Mouse (Mus musculus): Measurements from ENCODE around the gene Tsc22d1. TPM values are rescaled to one million over a fixed set of nuclear protein-coding genes. Genes with fewer than 3 reads are reported as not detected.

The Tsc22d1 gene
- total and polyA plus RNA-seq, 3 experiments: 7.0 to 26.4 (median 14.6) TPM

GRCm38 (mm10) chr14:76452751-76453360 lies 38.1 kb downstream of the Tsc22d1 start:
- ATAC-seq (ENCODE audit: extremely low read depth, insufficient number of reproducible peaks, low FRiP score, poor library complexity, severe bottlenecking): no peak
- no peak for TF ChIP-seq GATA1 (IDR thresholded peaks at IDR 0.05; ENCODE audit: borderline replicate concordance, low read length)
- TF ChIP-seq CTCF (IDR thresholded peaks at IDR 0.05; ENCODE audit: low read depth, low read length): no peak
- no peak for TF ChIP-seq POLR2AphosphoS5 (IDR thresholded peaks at IDR 0.05; ENCODE audit: insufficient replicate concordance, low read depth, low read length)
- TF ChIP-seq GATA2 (IDR thresholded peaks at IDR 0.05; ENCODE audit: borderline replicate concordance, low read depth, low read length): no peak
- TF ChIP-seq TAL1 (conservative IDR thresholded peaks at IDR 0.05; ENCODE audit: low read depth, low read length): no peak
- Histone ChIP-seq H3K4me1 (ENCODE audit: insufficient read depth, low read depth, low read length) (no peaks in the 10 kb centered on the region), H3K9me3 (replicated peaks) (peaks cover 15% of the 10 kb centered on the region), H3K36me3 (replicated peaks) (no peaks in the 10 kb centered on the region), H3K4me3 (ENCODE audit: low read depth, low read length) (no peak overlapping the region), H3K27me3 (ENCODE audit: insufficient read depth, low read length) (no peaks in the 10 kb centered on the region)
- DNase-seq (ENCODE audit: low spot score): no peak

GRCm38 (mm10) chr14:76454673-76455072 lies 39.9 kb downstream of the Tsc22d1 start:
- Histone ChIP-seq H3K36me3 (replicated peaks) (no peaks in the 10 kb centered on the region), H3K4me3 (ENCODE audit: low read depth, low read length) (no peak overlapping the region), H3K4me1 (ENCODE audit: insufficient read depth, low read depth, low read length) (no peaks in the 10 kb centered on the region), H3K9me3 (replicated peaks) (peaks cover 19% of the 10 kb centered on the region), H3K27me3 (ENCODE audit: insufficient read depth, low read length) (no peaks in the 10 kb centered on the region)
- DNase-seq (ENCODE audit: low spot score) (no peak), ATAC-seq (ENCODE audit: extremely low read depth, insufficient number of reproducible peaks, low FRiP score, poor library complexity, severe bottlenecking) (no peak)
- TF ChIP-seq GATA1 (IDR thresholded peaks at IDR 0.05; ENCODE audit: borderline replicate concordance, low read length) (no peak), POLR2AphosphoS5 (IDR thresholded peaks at IDR 0.05; ENCODE audit: insufficient replicate concordance, low read depth, low read length) (no peak), CTCF (IDR thresholded peaks at IDR 0.05; ENCODE audit: low read depth, low read length) (no peak), GATA2 (IDR thresholded peaks at IDR 0.05; ENCODE audit: borderline replicate concordance, low read depth, low read length) (no peak), TAL1 (conservative IDR thresholded peaks at IDR 0.05; ENCODE audit: low read depth, low read length) (no peak)

GRCm38 (mm10) chr14:76455159-76455558 lies 40.4 kb downstream of the Tsc22d1 start:
- no peak for ATAC-seq (ENCODE audit: extremely low read depth, insufficient number of reproducible peaks, low FRiP score, poor library complexity, severe bottlenecking)
- H3K4me3 ChIP-seq (ENCODE audit: low read depth, low read length): no peak overlapping the region
- no peaks in the 10 kb centered on the region for H3K4me1 ChIP-seq (ENCODE audit: insufficient read depth, low read depth, low read length)
- DNase-seq (ENCODE audit: low spot score): no peak
- no peaks in the 10 kb centered on the region for H3K27me3 ChIP-seq (ENCODE audit: insufficient read depth, low read length)
- H3K36me3 ChIP-seq (replicated peaks): no peaks in the 10 kb centered on the region
- peaks cover 17% of the 10 kb centered on the region for H3K9me3 ChIP-seq (replicated peaks)
- no peak for TF ChIP-seq GATA1 (IDR thresholded peaks at IDR 0.05; ENCODE audit: borderline replicate concordance, low read length)
- no peak for TF ChIP-seq TAL1 (conservative IDR thresholded peaks at IDR 0.05; ENCODE audit: low read depth, low read length)
- no peak for TF ChIP-seq GATA2 (IDR thresholded peaks at IDR 0.05; ENCODE audit: borderline replicate concordance, low read depth, low read length)
- TF ChIP-seq CTCF (IDR thresholded peaks at IDR 0.05; ENCODE audit: low read depth, low read length): no peak
- no peak for TF ChIP-seq POLR2AphosphoS5 (IDR thresholded peaks at IDR 0.05; ENCODE audit: insufficient replicate concordance, low read depth, low read length)

- ATAC-seq (ENCODE audit: extremely low read depth, insufficient number of reproducible peaks, low FRiP score, poor library complexity, severe bottlenecking): no peak
These were observed 42.9 kb downstream of the Tsc22d1 start for GRCm38 (mm10) chr14:76457696-76458095.

GRCm38 (mm10) chr14:76460181-76460580 lies 45.4 kb downstream of the Tsc22d1 start:
- H3K4me3 ChIP-seq (ENCODE audit: low read depth, low read length): no peak overlapping the region
- DNase-seq (ENCODE audit: low spot score): no peak
- TF ChIP-seq POLR2AphosphoS5 (IDR thresholded peaks at IDR 0.05; ENCODE audit: insufficient replicate concordance, low read depth, low read length): no peak
- no peaks in the 10 kb centered on the region for H3K27me3 ChIP-seq (ENCODE audit: insufficient read depth, low read length)
- H3K4me1 ChIP-seq (ENCODE audit: insufficient read depth, low read depth, low read length): no peaks in the 10 kb centered on the region
- peaks cover 4% of the 10 kb centered on the region for H3K9me3 ChIP-seq (replicated peaks)
- ATAC-seq (ENCODE audit: extremely low read depth, insufficient number of reproducible peaks, low FRiP score, poor library complexity, severe bottlenecking): no peak
- no peaks in the 10 kb centered on the region for H3K36me3 ChIP-seq (replicated peaks)

More at GRCm38 (mm10) chr14:76457696-76458095, 42.9 kb downstream of the Tsc22d1 start:
- H3K36me3 ChIP-seq (replicated peaks): no peaks in the 10 kb centered on the region
- TF ChIP-seq CTCF (IDR thresholded peaks at IDR 0.05; ENCODE audit: low read depth, low read length) (no peak), GATA1 (IDR thresholded peaks at IDR 0.05; ENCODE audit: borderline replicate concordance, low read length) (no peak), POLR2AphosphoS5 (IDR thresholded peaks at IDR 0.05; ENCODE audit: insufficient replicate concordance, low read depth, low read length) (no peak), TAL1 (conservative IDR thresholded peaks at IDR 0.05; ENCODE audit: low read depth, low read length) (no peak), GATA2 (IDR thresholded peaks at IDR 0.05; ENCODE audit: borderline replicate concordance, low read depth, low read length) (no peak)
- H3K4me1 ChIP-seq (ENCODE audit: insufficient read depth, low read depth, low read length): no peaks in the 10 kb centered on the region
- H3K4me3 ChIP-seq (ENCODE audit: low read depth, low read length): no peak overlapping the region
- no peak for DNase-seq (ENCODE audit: low spot score)
- no peaks in the 10 kb centered on the region for H3K27me3 ChIP-seq (ENCODE audit: insufficient read depth, low read length)
- peaks cover 9% of the 10 kb centered on the region for H3K9me3 ChIP-seq (replicated peaks)

GRCm38 (mm10) chr14:76461182-76461775 lies 46.5 kb downstream of the Tsc22d1 start:
- TF ChIP-seq CTCF (IDR thresholded peaks at IDR 0.05; ENCODE audit: low read depth, low read length): no peak
- no peak for TF ChIP-seq POLR2AphosphoS5 (IDR thresholded peaks at IDR 0.05; ENCODE audit: insufficient replicate concordance, low read depth, low read length)
- peaks cover 6% of the 10 kb centered on the region for H3K9me3 ChIP-seq (replicated peaks)
- ATAC-seq (ENCODE audit: extremely low read depth, insufficient number of reproducible peaks, low FRiP score, poor library complexity, severe bottlenecking): no peak
- no peak overlapping the region for H3K4me3 ChIP-seq (ENCODE audit: low read depth, low read length)
- H3K36me3 ChIP-seq (replicated peaks): no peaks in the 10 kb centered on the region
- DNase-seq (ENCODE audit: low spot score): no peak
- no peaks in the 10 kb centered on the region for H3K27me3 ChIP-seq (ENCODE audit: insufficient read depth, low read length)
- H3K4me1 ChIP-seq (ENCODE audit: insufficient read depth, low read depth, low read length): no peaks in the 10 kb centered on the region

Data from G1E (cell line).